Mouse (Mus musculus) spleen, adult 10 weeks (tissue): Measurements from ENCODE around the gene Ddx60. TPM values are rescaled to one million over a fixed set of nuclear protein-coding genes. Genes with fewer than 3 reads are reported as not detected.

ENCODE experiments used
- polyA plus RNA-seq: library from polyadenylated mRNA; stranded (reverse); fragments of 350-450 nt; fragmentation: Illumina TruSeq; extraction: RNeasy Lipid Tissue Mini Kit (QIAGEN cat#74804); gene quantifications from one replicate; pipeline ENCODE4 v1.2.3, GENCODE M21; 2015; ENCODE audit warnings: low replicate concordance; ENCODE audit not compliant: insufficient read depth

The Ddx60 gene
- polyA plus RNA-seq, result 13.0 TPM

DNA sequence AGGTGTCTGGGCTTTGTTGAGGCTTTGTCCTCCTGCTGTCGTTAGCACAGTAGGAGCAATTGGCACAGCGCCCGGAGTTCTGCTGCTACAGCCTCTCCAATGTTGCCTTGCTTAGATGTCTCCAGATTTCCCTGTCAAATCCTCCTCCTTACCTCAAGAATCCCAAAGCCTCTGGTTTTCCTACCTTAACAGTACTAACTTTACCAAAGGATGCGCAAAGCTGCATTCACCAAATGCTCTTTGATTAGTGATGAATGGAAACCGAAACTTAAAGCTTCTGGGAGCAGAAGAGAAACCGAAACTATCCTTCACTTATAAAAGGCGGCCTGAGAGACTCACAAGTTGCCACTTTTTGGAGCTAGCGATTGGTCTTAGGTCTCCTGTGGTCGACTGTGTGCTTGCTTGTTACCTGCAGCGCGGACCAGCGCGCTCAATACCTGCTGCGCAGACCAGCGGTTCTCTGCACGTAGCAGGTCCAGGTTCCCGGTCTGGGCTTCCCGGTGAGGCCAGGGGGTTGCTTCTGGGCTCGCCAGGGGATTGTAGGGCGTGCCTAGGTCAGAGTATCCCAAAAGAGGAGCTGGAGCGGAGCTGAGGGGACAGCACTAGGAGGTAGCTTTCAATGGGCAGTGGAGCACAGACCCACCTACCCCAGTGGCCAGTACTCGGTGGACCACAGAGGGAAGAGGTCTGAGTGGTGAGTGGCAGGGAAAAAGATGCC, at the start of gene Ddx60:
Ddx60 (plus strand) TSS at position 311 of the 718 bp plus-strand sequence.

DNA sequence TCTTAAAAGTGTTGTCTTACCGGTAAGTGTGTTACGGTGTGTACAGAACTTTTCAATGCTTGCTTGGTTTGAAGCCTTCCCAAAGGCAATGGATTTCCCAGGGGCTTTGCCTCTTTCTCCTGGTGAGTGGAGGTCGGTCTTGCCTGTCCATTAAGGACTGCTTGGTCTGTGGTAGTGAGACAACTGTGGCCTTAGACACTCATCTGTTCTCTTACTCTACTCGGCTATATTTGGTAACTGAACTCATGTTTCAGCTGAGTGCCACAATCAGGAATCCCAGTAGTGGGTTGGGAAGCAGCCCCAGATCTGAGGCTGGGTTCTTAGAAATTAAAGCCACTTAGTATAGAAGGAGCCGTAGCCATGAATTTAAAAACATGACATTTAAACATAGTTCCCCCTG, 25.4 kb upstream of the Ddx60 start, which contains the start of gene Palld:
Palld (minus strand) TSS at position 170 of the 400 bp plus-strand sequence.

Other genes with a start within 250 kb of the Ddx60 start
- 32.2 TPM for gene Palld, start 25.4 kb upstream of the Ddx60 start, polyA plus RNA-seq
- gene Anxa10, start 195.1 kb downstream of the Ddx60 start, polyA plus RNA-seq, result not detected